Mouse (Mus musculus): ENCODE measurements around the gene Mief2. TPM values are rescaled to one million over a fixed set of nuclear protein-coding genes. Genes with fewer than 3 reads are reported as not detected.

Gene Mief2
- polyA plus RNA-seq (2011; ENCODE audit: insufficient read depth, insufficient read length, low read depth, missing spikeins): 7.1 and 9.4 TPM in 2 replicates

- Histone ChIP-seq H3K27ac (ENCODE audit: insufficient read depth, low read length) (peak within 1 kb of the TSS; percentile 8; the same call in 1 of the 2 replicates), H3K4me1 (ENCODE audit: control insufficient read depth, insufficient read depth, low read length) (no peaks in the 10 kb centered on the region), H3K9ac (ENCODE audit: low read depth, poor library complexity, severe bottlenecking) (peak within 1 kb of the TSS; percentile 82), H3K9me3 (replicated peaks; ENCODE audit: control insufficient read depth, insufficient read depth, low read length, poor library complexity, severe bottlenecking) (no peaks in the 10 kb centered on the region), H3K4me3 (ENCODE audit: low read depth, low read length) (peak within 1 kb of the TSS; percentile 64), H3K27me3 (ENCODE audit: control insufficient read depth, insufficient read depth, low read length, poor library complexity, severe bottlenecking) (no peaks in the 10 kb centered on the region), H3K36me3 (ENCODE audit: control insufficient read depth, insufficient read depth, low read length, poor library complexity, severe bottlenecking) (no peaks in the 10 kb centered on the region)
- TF ChIP-seq EP300 (IDR thresholded peaks at IDR 0.05; ENCODE audit: insufficient read depth, low read depth, low read length) (no peak), CTCF (IDR thresholded peaks at IDR 0.05; ENCODE audit: low read depth, low read length) (no peak), POLR2A (IDR thresholded peaks at IDR 0.05; ENCODE audit: insufficient read depth, low read length) (no peak)
These were observed at the start of gene Mief2 for GRCm38 (mm10) chr11:60728260-60728761. Gene Mief2, plus strand, starts transcription at chr11:60728398.

GRCm38 (mm10) chr11:60696165-60696564 lies 32.0 kb upstream of the Mief2 start:
- Histone ChIP-seq H3K4me1 (ENCODE audit: control insufficient read depth, insufficient read depth, low read length) (peaks cover 4% of the 10 kb centered on the region), H3K9ac (ENCODE audit: low read depth, poor library complexity, severe bottlenecking) (no peak overlapping the region), H3K36me3 (ENCODE audit: control insufficient read depth, insufficient read depth, low read length, poor library complexity, severe bottlenecking) (no peaks in the 10 kb centered on the region), H3K9me3 (replicated peaks; ENCODE audit: control insufficient read depth, insufficient read depth, low read length, poor library complexity, severe bottlenecking) (no peaks in the 10 kb centered on the region), H3K27me3 (ENCODE audit: control insufficient read depth, insufficient read depth, low read length, poor library complexity, severe bottlenecking) (no peaks in the 10 kb centered on the region), H3K4me3 (ENCODE audit: low read depth, low read length) (no peak overlapping the region), H3K27ac (ENCODE audit: insufficient read depth, low read length) (no peak overlapping the region)
- TF ChIP-seq POLR2A (IDR thresholded peaks at IDR 0.05; ENCODE audit: insufficient read depth, low read length): no peak
- TF ChIP-seq EP300 (IDR thresholded peaks at IDR 0.05; ENCODE audit: insufficient read depth, low read depth, low read length): no peak
- no peak for TF ChIP-seq CTCF (IDR thresholded peaks at IDR 0.05; ENCODE audit: low read depth, low read length)

- no peak for TF ChIP-seq CTCF (IDR thresholded peaks at IDR 0.05; ENCODE audit: low read depth, low read length)
- no peak for TF ChIP-seq POLR2A (IDR thresholded peaks at IDR 0.05; ENCODE audit: insufficient read depth, low read length)
- TF ChIP-seq EP300 (IDR thresholded peaks at IDR 0.05; ENCODE audit: insufficient read depth, low read depth, low read length): no peak
- no peaks in the 10 kb centered on the region for H3K36me3 ChIP-seq (ENCODE audit: control insufficient read depth, insufficient read depth, low read length, poor library complexity, severe bottlenecking)
- H3K9ac ChIP-seq (ENCODE audit: low read depth, poor library complexity, severe bottlenecking): no peak overlapping the region
- peaks cover 4% of the 10 kb centered on the region for H3K4me1 ChIP-seq (ENCODE audit: control insufficient read depth, insufficient read depth, low read length)
- no peak overlapping the region for H3K27ac ChIP-seq (ENCODE audit: insufficient read depth, low read length)
- no peak overlapping the region for H3K4me3 ChIP-seq (ENCODE audit: low read depth, low read length)
- no peaks in the 10 kb centered on the region for H3K9me3 ChIP-seq (replicated peaks; ENCODE audit: control insufficient read depth, insufficient read depth, low read length, poor library complexity, severe bottlenecking)
- H3K27me3 ChIP-seq (ENCODE audit: control insufficient read depth, insufficient read depth, low read length, poor library complexity, severe bottlenecking): no peaks in the 10 kb centered on the region
These were observed 30.6 kb upstream of the Mief2 start for GRCm38 (mm10) chr11:60697561-60697960.

- no peaks in the 10 kb centered on the region for H3K27me3 ChIP-seq (ENCODE audit: control insufficient read depth, insufficient read depth, low read length, poor library complexity, severe bottlenecking)
- peak overlapping the region; percentile 96 for H3K9ac ChIP-seq (ENCODE audit: low read depth, poor library complexity, severe bottlenecking)
- TF ChIP-seq POLR2A (IDR thresholded peaks at IDR 0.05; ENCODE audit: insufficient read depth, low read length): peak; percentile 42
- TF ChIP-seq CTCF (IDR thresholded peaks at IDR 0.05; ENCODE audit: low read depth, low read length): no peak
- peak; percentile 64; the same call in 1 of the 2 replicates for TF ChIP-seq EP300 (IDR thresholded peaks at IDR 0.05; ENCODE audit: insufficient read depth, low read depth, low read length)
- H3K4me3 ChIP-seq (ENCODE audit: low read depth, low read length): peak overlapping the region; percentile 83
- H3K36me3 ChIP-seq (ENCODE audit: control insufficient read depth, insufficient read depth, low read length, poor library complexity, severe bottlenecking): no peaks in the 10 kb centered on the region
- H3K4me1 ChIP-seq (ENCODE audit: control insufficient read depth, insufficient read depth, low read length): peaks cover 6% of the 10 kb centered on the region
- peak overlapping the region; percentile 85 for H3K27ac ChIP-seq (ENCODE audit: insufficient read depth, low read length)
- no peaks in the 10 kb centered on the region for H3K9me3 ChIP-seq (replicated peaks; ENCODE audit: control insufficient read depth, insufficient read depth, low read length, poor library complexity, severe bottlenecking)
These were observed 29.2 kb upstream of the Mief2 start for GRCm38 (mm10) chr11:60698806-60699523.

- TF ChIP-seq EP300 (IDR thresholded peaks at IDR 0.05; ENCODE audit: insufficient read depth, low read depth, low read length): no peak
- TF ChIP-seq CTCF (IDR thresholded peaks at IDR 0.05; ENCODE audit: low read depth, low read length): no peak
- no peak for TF ChIP-seq POLR2A (IDR thresholded peaks at IDR 0.05; ENCODE audit: insufficient read depth, low read length)
- Histone ChIP-seq H3K9me3 (replicated peaks; ENCODE audit: control insufficient read depth, insufficient read depth, low read length, poor library complexity, severe bottlenecking) (no peaks in the 10 kb centered on the region), H3K9ac (ENCODE audit: low read depth, poor library complexity, severe bottlenecking) (peak within 1 kb of the TSS; percentile 96), H3K27me3 (ENCODE audit: control insufficient read depth, insufficient read depth, low read length, poor library complexity, severe bottlenecking) (no peaks in the 10 kb centered on the region), H3K4me3 (ENCODE audit: low read depth, low read length) (peak within 1 kb of the TSS; percentile 98), H3K36me3 (ENCODE audit: control insufficient read depth, insufficient read depth, low read length, poor library complexity, severe bottlenecking) (no peaks in the 10 kb centered on the region), H3K27ac (ENCODE audit: insufficient read depth, low read length) (peak within 1 kb of the TSS; percentile 85), H3K4me1 (ENCODE audit: control insufficient read depth, insufficient read depth, low read length) (peaks cover 6% of the 10 kb centered on the region)
These were observed 28.6 kb upstream of the Mief2 start, which contains the start of gene Llgl1 for GRCm38 (mm10) chr11:60699524-60700075. Gene Llgl1, plus strand, starts transcription at chr11:60699723.

All from ES-Bruce4 (cell line).